Mouse (Mus musculus): ENCODE measurements around the gene Psenen.

Gene Psenen

GRCm38 (mm10) chr7:30563117-30563905 lies at the start of gene Psenen, which contains the start of the genes U2af1l4 and Gm49396:
Gene Psenen (minus strand): TSS chr7:30563627.
Gene U2af1l4 (plus strand): TSS chr7:30563301.
Gene Gm49396 (plus strand): TSS chr7:30563344.
- DNase-seq (ENCODE audit: low read depth, low spot score): peak; percentile 96

GRCm38 (mm10) chr7:30612654-30613402 lies 49.4 kb upstream of the Psenen start, which contains the start of gene Upk1a:
Gene Upk1a (minus strand): TSS chr7:30612847.
- DNase-seq (ENCODE audit: low read depth, low spot score): no peak

DNA sequence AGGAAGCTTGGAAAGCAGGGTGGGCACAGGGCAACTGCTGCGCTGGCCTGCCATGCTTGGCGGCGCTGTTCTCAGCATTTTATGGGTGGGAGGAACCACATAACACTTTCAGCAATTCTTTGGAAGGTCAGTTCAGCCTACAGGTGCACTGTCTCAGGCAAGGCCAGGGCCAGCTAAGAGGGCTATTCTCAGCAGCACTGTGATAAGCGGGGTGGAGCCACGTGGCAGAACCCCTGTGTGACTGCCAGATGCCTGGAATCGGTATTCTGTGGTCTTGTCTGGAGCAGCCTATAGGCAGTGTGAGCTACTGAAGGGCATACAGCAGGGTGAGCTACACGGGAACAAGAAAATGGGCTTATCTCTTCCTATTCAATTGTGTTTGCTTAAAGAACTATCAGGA lies 46.6 kb upstream of the Psenen start:
- DNase-seq (ENCODE audit: low read depth, low spot score): no peak

DNA sequence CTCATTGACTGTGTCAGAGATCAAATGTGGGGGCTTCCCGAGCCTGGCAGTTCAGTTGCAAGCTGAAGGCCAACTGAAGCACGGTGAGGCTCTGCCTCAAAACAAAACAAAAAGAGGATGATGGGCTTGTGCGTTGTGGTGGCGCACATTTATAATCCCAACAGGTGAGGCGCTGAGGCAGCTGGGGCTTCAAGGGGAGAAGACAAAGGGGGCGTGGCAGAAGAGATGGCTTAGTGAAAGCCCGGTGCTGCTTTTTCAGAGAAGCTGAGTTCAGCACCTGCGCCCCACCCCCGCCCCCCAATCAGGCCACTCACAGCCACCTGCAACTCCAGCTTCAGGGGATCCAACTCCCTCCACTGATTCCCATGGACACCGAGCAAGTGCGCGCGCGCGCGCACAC lies 45.0 kb upstream of the Psenen start:
- DNase-seq (ENCODE audit: low read depth, low spot score): no peak

GRCm38 (mm10) chr7:30607706-30608309 lies 44.4 kb upstream of the Psenen start:
- DNase-seq (ENCODE audit: low read depth, low spot score): no peak

GRCm38 (mm10) chr7:30604944-30605343 lies 41.5 kb upstream of the Psenen start:
- no peak for DNase-seq (ENCODE audit: low read depth, low spot score)

DNA sequence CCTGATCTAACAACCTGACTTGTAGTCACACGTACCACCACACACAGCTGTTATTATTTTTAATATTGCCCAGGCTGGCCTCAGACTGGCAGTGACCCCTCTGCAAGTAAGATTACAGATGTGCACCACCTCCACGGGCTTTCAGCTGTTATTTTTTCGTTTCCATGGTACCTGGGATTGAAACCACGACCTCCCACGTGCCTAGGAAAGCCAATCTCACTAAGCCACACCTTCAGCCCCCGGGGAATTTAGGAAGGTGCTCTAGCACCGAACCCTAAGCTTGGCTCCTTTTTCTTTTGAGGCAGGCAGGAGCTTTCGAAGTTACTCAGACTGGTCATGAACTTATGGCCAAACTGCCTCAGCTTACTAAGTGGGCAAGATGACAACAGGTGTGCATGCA lies 41.0 kb upstream of the Psenen start:
- DNase-seq (ENCODE audit: low read depth, low spot score): no peak

DNA sequence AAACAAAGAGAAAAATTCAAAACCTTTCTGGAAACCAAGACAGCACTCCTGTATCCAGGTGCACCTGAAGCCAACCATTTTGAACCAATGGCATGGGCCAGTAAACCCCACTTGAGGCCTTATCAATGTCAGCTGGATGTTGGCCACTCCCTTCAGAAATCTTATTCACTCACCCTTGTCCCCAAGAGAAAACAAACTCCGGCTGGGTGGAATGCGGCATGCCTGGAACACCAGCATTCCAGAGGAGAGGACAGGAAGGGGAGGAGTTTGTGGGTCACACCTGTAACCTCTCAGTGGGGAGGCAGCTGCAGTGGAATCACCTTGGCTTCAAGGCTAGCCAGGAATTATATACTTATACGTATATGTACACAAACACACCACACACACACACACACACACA lies 39.2 kb upstream of the Psenen start:
- no peak for DNase-seq (ENCODE audit: low read depth, low spot score)

DNA sequence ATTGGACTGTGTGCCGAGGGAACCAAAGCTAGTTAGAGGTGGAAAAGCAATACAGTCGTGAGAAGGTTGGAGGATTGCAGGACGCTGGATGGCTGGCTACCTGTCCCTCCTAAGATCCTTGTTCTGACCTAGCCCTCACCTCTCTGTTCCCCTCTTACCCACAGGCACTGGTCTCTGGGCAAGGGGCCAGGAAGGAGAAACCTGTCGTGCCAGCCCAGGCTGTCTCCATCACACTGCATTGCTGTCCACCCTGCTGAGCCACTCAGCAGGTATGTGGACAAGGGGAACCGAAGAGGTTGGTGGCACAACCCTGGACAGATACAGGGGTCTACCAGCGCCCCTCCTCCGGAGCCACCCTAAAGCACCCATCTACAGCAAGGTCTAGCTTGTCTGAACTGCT lies 37.2 kb upstream of the Psenen start:
- no peak for DNase-seq (ENCODE audit: low read depth, low spot score)

GRCm38 (mm10) chr7:30599933-30600353 lies 36.5 kb upstream of the Psenen start:
- DNase-seq (ENCODE audit: low read depth, low spot score): peak; percentile 66

- no peak for DNase-seq (ENCODE audit: low read depth, low spot score)
Measured at GRCm38 (mm10) chr7:30598786-30599185, 35.4 kb upstream of the Psenen start, which contains the start of gene Zbtb32. Gene Zbtb32 (minus strand): TSS chr7:30598909.

- DNase-seq (ENCODE audit: low read depth, low spot score): no peak
Measured at GRCm38 (mm10) chr7:30596811-30597210, 33.4 kb upstream of the Psenen start.

DNA sequence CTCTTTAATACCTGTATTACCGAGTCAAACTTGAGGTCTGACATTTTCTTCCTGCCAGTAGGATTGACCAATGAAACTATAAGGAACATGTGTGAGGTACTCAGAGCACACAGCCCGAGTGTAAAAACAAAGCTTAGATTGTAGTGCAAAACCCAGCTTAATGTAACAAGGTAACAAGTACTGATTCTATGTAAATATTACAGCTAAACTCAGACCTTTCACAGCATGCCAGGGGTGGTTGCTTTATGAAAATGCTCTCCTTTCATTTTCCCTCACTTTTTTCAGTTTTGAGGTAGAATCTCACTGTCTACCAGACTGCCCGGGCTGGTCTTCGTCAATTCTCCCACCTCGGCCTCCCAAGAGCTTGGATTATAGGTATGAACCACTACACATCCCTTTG lies 32.7 kb upstream of the Psenen start:
- DNase-seq (ENCODE audit: low read depth, low spot score): no peak

GRCm38 (mm10) chr7:30594510-30595024 lies 31.1 kb upstream of the Psenen start:
- DNase-seq (ENCODE audit: low read depth, low spot score): no peak

DNA sequence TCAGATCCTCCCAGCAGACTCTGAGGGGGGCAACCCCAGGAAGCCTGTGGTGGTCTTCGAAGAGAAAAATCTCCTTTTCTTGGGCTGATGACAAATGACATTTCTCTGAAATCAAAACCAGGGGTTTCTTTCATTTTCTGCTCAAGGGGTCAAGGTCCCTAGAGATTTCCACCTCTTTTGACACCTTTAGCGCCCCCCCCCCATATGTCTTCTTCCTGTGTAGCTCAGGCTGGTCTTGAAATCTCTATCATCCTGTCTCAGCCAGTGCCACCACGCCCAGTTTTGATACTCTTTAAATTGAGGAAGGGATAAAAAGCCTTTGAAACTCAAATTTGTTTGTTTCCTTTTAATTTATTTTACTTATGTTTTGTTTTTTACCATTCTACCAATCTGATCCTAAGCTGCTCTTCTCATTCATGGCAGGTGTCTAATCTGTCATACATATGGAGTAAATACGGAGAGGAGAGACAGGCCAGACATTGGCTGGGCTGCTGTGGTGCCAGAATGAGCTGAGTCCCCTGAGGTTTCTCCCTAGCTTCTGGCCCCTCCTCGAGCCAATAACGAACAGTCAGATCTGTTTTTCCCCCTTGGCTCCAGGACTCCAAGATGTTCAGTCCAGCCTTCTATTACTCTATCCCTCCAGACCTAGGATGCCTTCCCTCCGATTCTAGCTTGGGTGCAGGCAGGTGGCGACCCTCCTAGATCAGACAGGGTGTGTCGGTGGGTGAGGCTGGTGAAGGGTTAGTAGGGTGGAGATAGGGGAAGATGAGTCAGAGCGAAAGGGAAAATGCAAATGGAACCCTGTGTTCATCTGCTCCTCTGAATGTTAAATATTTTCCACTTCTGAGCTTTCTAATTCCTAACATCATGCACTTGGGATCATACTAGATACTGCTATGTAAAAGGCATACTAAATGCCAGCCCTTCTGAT lies 30.4 kb upstream of the Psenen start:
- no peak for DNase-seq (ENCODE audit: low read depth, low spot score)

DNA sequence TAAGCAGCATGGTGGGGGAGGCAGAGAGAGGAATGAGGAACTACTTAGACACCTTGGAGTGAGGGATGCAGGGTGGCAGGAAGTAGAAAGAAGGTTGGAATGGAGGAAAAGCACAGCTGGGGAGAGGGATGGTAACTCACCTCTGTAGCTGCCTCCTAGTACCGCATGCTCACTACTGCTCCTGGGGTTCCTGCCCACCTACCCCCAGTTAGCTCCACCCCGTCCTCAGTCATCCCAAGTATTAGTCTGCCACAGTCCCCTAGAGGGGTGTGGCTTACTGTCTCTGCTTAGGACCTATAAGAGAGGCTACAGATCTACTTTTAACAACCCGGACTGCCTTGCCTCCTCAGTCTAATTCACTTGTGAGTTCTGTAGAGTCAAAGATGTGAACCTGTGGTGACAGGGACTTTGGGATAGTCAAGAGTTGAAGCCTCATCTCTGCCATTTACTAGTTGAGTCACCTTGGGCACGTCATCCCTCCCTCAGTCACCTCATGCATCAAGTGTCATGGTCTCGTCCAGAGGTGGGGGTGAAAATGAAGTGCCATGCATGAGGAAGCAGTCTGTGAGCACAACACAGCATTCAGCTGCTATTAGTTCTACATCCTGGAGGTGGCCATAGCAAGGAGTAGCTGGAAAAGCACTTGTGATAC lies 29.5 kb upstream of the Psenen start:
- no peak for DNase-seq (ENCODE audit: low read depth, low spot score)

- DNase-seq (ENCODE audit: low read depth, low spot score): no peak
Measured at GRCm38 (mm10) chr7:30591605-30591951, 28.2 kb upstream of the Psenen start.

- DNase-seq (ENCODE audit: low read depth, low spot score): no peak
Measured at GRCm38 (mm10) chr7:30590927-30591604, 27.6 kb upstream of the Psenen start.

DNA sequence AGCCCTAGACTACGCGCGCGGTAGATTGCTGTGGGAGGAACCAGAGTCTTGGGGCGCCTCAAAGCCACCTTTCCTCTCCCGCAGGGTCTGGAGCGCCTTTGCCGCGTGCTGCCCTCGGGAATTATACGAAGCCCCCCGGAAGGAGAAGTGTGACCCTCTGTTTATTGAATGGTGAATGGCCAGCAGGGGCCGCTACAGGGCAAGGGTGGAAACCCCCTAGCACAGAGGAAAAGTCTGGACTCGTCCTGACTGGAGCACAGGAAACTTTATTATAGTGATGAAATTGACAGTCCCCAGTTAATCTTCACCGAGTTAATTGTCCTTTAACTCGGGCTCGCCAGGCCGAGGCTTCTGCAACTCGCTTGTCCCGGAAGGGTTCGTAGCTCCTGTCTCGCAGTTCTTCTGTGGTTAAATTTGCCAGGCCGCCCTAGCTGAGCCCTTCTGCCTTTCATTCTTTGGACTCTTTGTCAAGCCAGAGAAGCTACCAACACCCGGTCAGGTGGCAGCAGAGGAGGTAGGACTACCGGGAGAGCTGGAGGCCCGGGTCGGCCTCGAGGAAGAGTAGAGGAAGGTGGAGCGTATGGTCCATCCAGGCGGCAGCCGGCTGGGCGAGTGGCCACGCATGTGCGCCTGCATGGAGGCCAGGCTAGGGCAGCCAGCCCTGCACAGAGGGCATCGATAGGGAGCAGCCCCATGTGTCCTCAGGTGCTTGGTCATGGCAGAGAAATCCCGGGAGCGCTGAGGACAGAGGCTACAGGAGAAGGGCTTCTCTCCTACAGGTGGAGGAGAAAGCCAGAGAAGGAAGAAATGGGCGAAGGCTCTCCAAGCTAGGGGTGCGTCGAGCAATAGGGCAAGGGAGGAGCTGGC lies 26.2 kb upstream of the Psenen start:
- peak; percentile 60 for DNase-seq (ENCODE audit: low read depth, low spot score)
